Mouse (Mus musculus) myocyte (in vitro differentiated cells): Measurements from ENCODE around the gene Eml6.

Experiments used
- CEBPB ChIP-seq: IDR thresholded peaks from 2 replicates; pipeline ENCODE4 v1.6.1; 2011; ENCODE audit warnings: mild to moderate bottlenecking, moderate library complexity; ENCODE audit not compliant: poor library complexity, insufficient read depth, severe bottlenecking
- E2F4 ChIP-seq: IDR thresholded peaks from one replicate; pipeline ENCODE4 v1.6.1; 2011; ENCODE audit warnings: mild to moderate bottlenecking, control low read depth, moderate library complexity; ENCODE audit not compliant: insufficient read depth
- MAX ChIP-seq: IDR thresholded peaks from one replicate; pipeline ENCODE4 v1.6.1; 2011; ENCODE audit warnings: low read depth, mild to moderate bottlenecking, control low read depth
- MYOD1 ChIP-seq, 3 experiments: IDR thresholded peaks; one replicate each; pipeline ENCODE4 v1.6.1; 2011; ENCODE audit warnings: control low read depth in 2 of 3, low read depth in 2 of 3, mild to moderate bottlenecking in 2 of 3, moderate library complexity in 1 of 3; ENCODE audit not compliant: insufficient read length in 2 of 3, control insufficient read depth in 1 of 3
- MYOG ChIP-seq, 3 experiments: IDR thresholded peaks; one replicate each; pipeline ENCODE4 v1.6.1; 2011; ENCODE audit warnings: control low read depth in 2 of 3, low read depth in 2 of 3, mild to moderate bottlenecking in 2 of 3; ENCODE audit not compliant: insufficient read length in 2 of 3, control insufficient read depth in 1 of 3, insufficient read depth in 1 of 3
- POLR2A ChIP-seq: IDR thresholded peaks from one replicate; pipeline ENCODE4 v1.6.1; 2011; ENCODE audit warnings: low read depth, mild to moderate bottlenecking, control low read depth, moderate library complexity; ENCODE audit not compliant: insufficient read length
- REST ChIP-seq: IDR thresholded peaks from one replicate; pipeline ENCODE4 v1.6.1; 2011; ENCODE audit warnings: mild to moderate bottlenecking, control low read depth, moderate library complexity; ENCODE audit not compliant: insufficient read depth, insufficient read length
- SRF ChIP-seq: IDR thresholded peaks from one replicate; pipeline ENCODE4 v1.6.1; 2011; ENCODE audit warnings: low read depth; ENCODE audit not compliant: control insufficient read depth, insufficient read length
- TCF3 ChIP-seq: IDR thresholded peaks from one replicate; pipeline ENCODE4 v1.6.1; 2011; ENCODE audit warnings: low read depth, control low read depth; ENCODE audit not compliant: insufficient read length
- USF1 ChIP-seq: IDR thresholded peaks from one replicate; pipeline ENCODE4 v1.6.1; 2011; ENCODE audit warnings: low read depth, mild to moderate bottlenecking, control low read depth, moderate library complexity

DNA sequence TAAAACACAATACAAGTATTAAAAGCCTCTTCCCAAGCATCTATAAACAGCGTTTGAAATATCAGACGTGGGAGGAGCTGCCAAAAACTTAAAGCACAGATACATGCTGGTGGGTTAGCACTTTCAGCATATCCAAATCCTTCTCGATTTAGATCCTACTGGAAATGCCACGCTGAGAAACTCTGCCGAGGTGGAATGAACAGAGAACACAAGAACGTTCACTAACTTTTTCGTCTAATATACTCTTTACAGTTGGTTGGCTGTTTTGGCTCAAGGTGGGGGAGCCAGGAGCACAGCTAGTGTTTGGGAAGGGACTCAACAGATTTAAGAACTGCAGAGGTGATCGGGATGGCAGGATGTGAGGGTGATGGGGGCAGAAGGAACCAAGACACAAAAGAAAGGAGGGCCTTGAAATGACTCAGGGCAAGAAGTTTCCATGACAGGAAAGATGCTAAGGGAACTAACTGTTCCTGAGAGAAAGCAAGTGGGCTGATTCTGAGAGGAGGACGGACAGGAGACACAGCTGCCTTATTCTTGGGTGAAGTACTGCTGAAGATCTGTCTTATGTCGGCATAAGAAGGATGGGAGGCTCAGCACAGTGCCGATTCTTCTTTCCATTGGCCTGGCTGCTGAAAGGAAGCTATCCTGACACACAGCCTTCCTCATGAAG is 259.4 kb downstream of the Eml6 start:
- no peak for TF ChIP-seq POLR2A
- TF ChIP-seq E2F4: no peak
- no peak for TF ChIP-seq USF1
- no peak for TF ChIP-seq TCF3
- TF ChIP-seq MYOG (IDR thresholded peaks at IDR 0.05; ENCODE audit: control insufficient read depth in 1 of 3, insufficient read depth in 1 of 3, insufficient read length in 2 of 3, low read depth in 2 of 3): no peak
- no peak for TF ChIP-seq REST
- no peak for TF ChIP-seq MAX
- no peak for TF ChIP-seq MYOD1 (IDR thresholded peaks at IDR 0.05; ENCODE audit: control insufficient read depth in 1 of 3, insufficient read length in 2 of 3, low read depth in 2 of 3)
- TF ChIP-seq CEBPB: no peak
- no peak for TF ChIP-seq SRF
